Mouse (Mus musculus): ENCODE data around the gene Nupl1.

DNA sequence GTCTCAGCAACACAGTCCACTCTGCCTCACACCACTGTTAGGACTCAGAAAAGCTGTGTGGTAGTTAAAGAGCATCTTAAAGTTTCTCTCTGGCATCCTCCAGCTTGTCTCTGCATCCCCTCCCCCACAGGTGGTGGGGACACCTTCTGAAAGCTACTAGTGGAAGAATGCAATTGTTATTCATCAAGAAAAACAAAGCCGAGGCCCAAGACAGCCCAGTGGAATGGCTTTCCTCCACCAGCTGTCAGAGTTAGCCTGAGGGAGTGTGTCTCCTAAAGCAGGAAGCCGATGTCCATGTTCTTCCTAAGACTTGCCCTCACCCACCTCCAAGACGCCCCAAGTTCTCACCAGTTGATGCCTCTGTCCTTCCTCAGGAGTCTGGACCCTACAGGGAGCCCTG, 102.3 kb downstream of the Nupl1 start:
- no peak; the same call in 1 of the 2 replicates for TF ChIP-seq CTCF (conservative IDR thresholded peaks at IDR 0.05; ENCODE audit: low read length)
- no peak for TF ChIP-seq POU5F1 (IDR thresholded peaks at IDR 0.05; ENCODE audit: borderline replicate concordance, low read length)

Data from E14TG2a.4 (cell line).